Mouse (Mus musculus) layer of hippocampus, adult 2 months (tissue): ENCODE results near the gene Cdkn2a. TPM values are rescaled to one million over a fixed set of nuclear protein-coding genes. Genes with fewer than 3 reads are reported as not detected.

Source experiments
- DNase-seq, 2 experiments: peaks; one replicate each; pipeline ENCODE4 v3.0.0; 2022; ENCODE audit warnings: low spot score in 2 of 2
- H3K27ac ChIP-seq: fragments of 200-600 bp; 2 replicates; pipeline ENCODE4 v1.8.1; 2022
- H3K4me3 ChIP-seq: fragments of 200-600 bp; 2 replicates; pipeline ENCODE4 v1.8.1; 2022; ENCODE audit warnings: mild to moderate bottlenecking
- CTCF ChIP-seq: fragments of 200-600 bp; conservative IDR thresholded peaks from 2 replicates; pipeline ENCODE4 v1.8.1; 2022; ENCODE audit warnings: antibody characterized with exemption, mild to moderate bottlenecking, moderate library complexity
- long read RNA-seq, 2 experiments: library from polyadenylated mRNA; stranded (forward); transcript quantifications; one replicate each; pipeline ENCODE4 v2.0.0; 2021; ENCODE audit warnings: borderline mapping rate in 2 of 2
- total RNA-seq, 2 experiments: library from RNA; stranded (reverse); gene quantifications; 2 replicates each; pipeline ENCODE4 v1.2.3; 2021

Cdkn2a gene
- total RNA-seq = not detected
- long read RNA-seq, experiment 1, partial matches to known transcripts = 1 of 1 reads
- long read RNA-seq, experiment 1, other reads (novel, unspliced or antisense) = 0 of 1 reads
- long read RNA-seq, experiment 2 = 0 reads

- peak in 1 of 2 experiments; percentile 40 for DNase-seq
- H3K27ac ChIP-seq = no peak within 1 kb of the TSS
- peak; percentile 71 for TF ChIP-seq CTCF
- peak within 1 kb of the TSS; percentile 84 for H3K4me3 ChIP-seq
Observed at GRCm38 (mm10) chr4:89294486-89295440, at the start of gene Cdkn2a. Gene Cdkn2a (minus strand): TSS chr4:89294653.

- TF ChIP-seq CTCF = no peak
- no peak overlapping the region for H3K4me3 ChIP-seq
- no peak for DNase-seq
- H3K27ac ChIP-seq = no peak overlapping the region
Observed at GRCm38 (mm10) chr4:89313461-89313860, 19.0 kb upstream of the Cdkn2a start.

- TF ChIP-seq CTCF = peak; percentile 86
Observed at GRCm38 (mm10) chr4:89310491-89311254, 16.2 kb upstream of the Cdkn2a start, which contains the start of gene Cdkn2b. Gene Cdkn2b (minus strand): TSS chr4:89311039.

GRCm38 (mm10) chr4:89309996-89310395 lies 15.5 kb upstream of the Cdkn2a start:
- TF ChIP-seq CTCF = no peak
- Histone ChIP-seq H3K27ac (no peak overlapping the region), H3K4me3 (peak overlapping the region; percentile 55)
- no peak for DNase-seq

More at GRCm38 (mm10) chr4:89310491-89311254, 16.2 kb upstream of the Cdkn2a start, which contains the start of gene Cdkn2b:
- peak; percentile 55 to 64 for DNase-seq
- H3K4me3 ChIP-seq = peak within 1 kb of the TSS; percentile 55
- H3K27ac ChIP-seq = peak within 1 kb of the TSS; percentile 63; the same call in 1 of the 2 replicates

GRCm38 (mm10) chr4:89308001-89308400 lies 13.5 kb upstream of the Cdkn2a start:
- DNase-seq = no peak
- Histone ChIP-seq H3K4me3 (no peak overlapping the region), H3K27ac (no peak overlapping the region)
- no peak for TF ChIP-seq CTCF

DNA sequence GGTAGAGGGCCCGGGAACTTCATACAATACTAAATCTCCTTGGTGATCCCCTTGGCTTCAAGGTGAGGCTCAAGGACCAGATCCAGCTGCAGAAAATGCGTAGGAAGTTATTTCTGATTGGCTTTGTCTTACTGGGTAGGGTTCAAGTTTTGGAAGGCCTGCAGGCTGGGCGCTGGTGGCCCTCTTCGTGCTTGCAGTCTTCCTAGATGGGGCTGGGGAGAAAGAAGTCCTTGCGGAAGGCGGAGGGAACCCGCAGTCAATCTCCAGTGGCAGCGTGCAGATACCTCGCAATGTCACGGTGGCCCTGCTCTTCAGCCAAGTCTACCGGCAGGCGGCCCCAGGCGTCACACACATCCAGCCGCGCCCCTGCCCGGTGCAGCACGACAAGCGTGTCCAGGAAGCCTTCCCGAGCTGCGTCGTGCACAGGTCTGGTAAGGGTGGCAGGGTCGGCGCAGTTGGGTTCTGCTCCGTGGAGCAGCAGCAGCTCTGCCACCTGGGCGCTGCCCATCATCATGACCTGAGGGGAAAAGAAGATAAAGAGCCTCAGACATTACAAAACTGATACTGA lies 12.4 kb upstream of the Cdkn2a start:
- DNase-seq = no peak
- no peak overlapping the region for H3K4me3 ChIP-seq
- TF ChIP-seq CTCF = no peak

GRCm38 (mm10) chr4:89305691-89306090 lies 11.2 kb upstream of the Cdkn2a start:
- no peak for TF ChIP-seq CTCF
- DNase-seq = no peak
- H3K27ac ChIP-seq = no peak overlapping the region
- H3K4me3 ChIP-seq = no peak overlapping the region

More for the DNA sequence above, 12.4 kb upstream of the Cdkn2a start:
- no peak overlapping the region for H3K27ac ChIP-seq

GRCm38 (mm10) chr4:89303281-89303995 lies 9.0 kb upstream of the Cdkn2a start:
- no peak for TF ChIP-seq CTCF
- no peak overlapping the region for H3K4me3 ChIP-seq
- no peak overlapping the region for H3K27ac ChIP-seq
- no peak for DNase-seq

DNA sequence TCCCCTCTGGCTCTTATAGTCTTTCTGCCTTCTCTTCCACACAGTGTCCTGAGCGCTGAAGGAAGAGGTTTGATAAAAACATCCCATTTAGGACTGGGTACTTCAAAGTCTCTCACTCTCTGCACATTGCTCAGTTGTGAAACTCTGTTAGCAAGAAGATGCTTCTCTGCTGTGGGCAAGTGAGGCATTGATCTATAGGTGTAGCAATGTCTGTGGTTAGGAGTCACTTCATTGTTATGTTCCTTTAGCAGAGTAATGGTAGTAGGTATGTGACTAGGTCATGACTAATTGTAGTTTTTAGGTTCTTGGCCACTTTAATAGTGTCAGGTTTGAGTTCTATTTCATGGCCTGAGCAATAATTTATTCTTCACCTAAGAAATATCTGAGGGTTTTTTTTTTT lies 7.7 kb upstream of the Cdkn2a start:
- Histone ChIP-seq H3K4me3 (no peak overlapping the region), H3K27ac (no peak overlapping the region)
- TF ChIP-seq CTCF = no peak
- no peak for DNase-seq

DNA sequence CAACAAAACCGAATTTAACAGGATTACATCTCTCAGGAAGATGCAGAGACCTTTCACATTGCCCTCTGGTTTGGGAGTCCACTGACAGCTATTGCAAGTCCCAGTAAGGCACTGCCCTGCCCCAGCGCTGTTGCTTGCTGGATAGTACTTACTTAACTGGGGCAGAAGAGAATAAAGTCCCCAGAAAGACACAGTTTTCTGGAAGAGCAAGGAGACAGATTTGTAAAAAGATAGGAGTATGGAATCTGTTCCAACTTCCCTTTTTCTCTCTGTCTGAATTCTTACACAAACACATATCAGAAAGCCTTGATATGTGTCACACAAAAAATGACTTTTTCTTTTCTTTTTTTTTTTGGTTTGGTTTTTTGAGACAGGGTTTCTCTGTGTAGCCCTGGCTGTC lies 5.3 kb upstream of the Cdkn2a start:
- TF ChIP-seq CTCF = no peak
- no peak for DNase-seq
- Histone ChIP-seq H3K27ac (no peak overlapping the region), H3K4me3 (no peak overlapping the region)

- DNase-seq = no peak
- Histone ChIP-seq H3K4me3 (peak overlapping the region; percentile 84), H3K27ac (no peak overlapping the region)
- TF ChIP-seq CTCF = no peak
Observed at GRCm38 (mm10) chr4:89295441-89296220, 1.2 kb upstream of the Cdkn2a start.
